Mouse (Mus musculus) neural tube, embryonic 14.5 days (tissue): ENCODE results near the gene Olfr572. TPM values are rescaled to one million over a fixed set of nuclear protein-coding genes. Genes with fewer than 3 reads are reported as not detected.

Experiments used
- ATAC-seq: fragments of 200-750 bp; cut with Nextera tagmentation; 2 replicates; pipeline ENCODE4 v1.8.0; 2017; ENCODE audit warnings: low read depth, mild to moderate bottlenecking, moderate TSS enrichment, moderate library complexity
- H3K27ac ChIP-seq: fragments of 300-500 bp; sonication (generic); 2 replicates; pipeline ENCODE4 v1.5.1; 2014; ENCODE audit warnings: low read depth, mild to moderate bottlenecking, control low read depth, low read length, moderate library complexity, mixed read lengths
- H3K27me3 ChIP-seq: fragments of 300-500 bp; sonication (generic); 2 replicates; pipeline ENCODE4 v1.6.1; 2014; ENCODE audit warnings: low read length; ENCODE audit not compliant: control insufficient read depth, insufficient read depth
- H3K36me3 ChIP-seq: fragments of 300-500 bp; sonication (generic); 2 replicates; pipeline ENCODE4 v1.6.1; 2014; ENCODE audit warnings: low read length, mixed read lengths; ENCODE audit not compliant: control insufficient read depth, insufficient read depth
- H3K4me1 ChIP-seq: fragments of 300-500 bp; sonication (generic); 2 replicates; pipeline ENCODE4 v1.6.1; 2014; ENCODE audit warnings: low read length; ENCODE audit not compliant: control insufficient read depth, insufficient read depth
- H3K4me2 ChIP-seq: fragments of 300-500 bp; sonication (generic); 2 replicates; pipeline ENCODE4 v1.6.1; 2014; ENCODE audit warnings: mild to moderate bottlenecking, low read depth, low read length, control low read depth
- H3K4me3 ChIP-seq: fragments of 300-500 bp; sonication (generic); 2 replicates; pipeline ENCODE4 v1.5.1; 2014; ENCODE audit warnings: low read depth, low read length, control low read depth, mixed read lengths
- H3K9ac ChIP-seq: fragments of 300-500 bp; sonication (generic); replicated peaks from 2 replicates; pipeline ENCODE4 v1.6.1; 2014; ENCODE audit warnings: low read depth, mild to moderate bottlenecking, control low read depth, low read length, mixed read lengths
- H3K9me3 ChIP-seq: fragments of 300-500 bp; sonication (generic); 2 replicates; pipeline ENCODE4 v1.6.1; 2016; ENCODE audit warnings: low read length; ENCODE audit not compliant: control insufficient read depth
- WGBS: fragments of 180-500 bp; shearing (Covaris S2); extraction: QIAGEN DNeasy Blood & Tissue Kit; methylation state at CpG from one replicate; pipeline ENCODE4 v1.1.7; 2014; 5-methylcytosine and 5-hydroxymethylcytosine counted together
- polyA plus RNA-seq: library from polyadenylated mRNA; unstranded; fragments of >200 nt; fragmentation: Nextera tagmentation; extraction: Ambion mirVana; gene quantifications from 2 replicates; pipeline ENCODE4 v1.2.1, GENCODE M21; 2014

Olfr572 gene
- polyA plus RNA-seq: not detected in 2 replicates

- no peak for ATAC-seq
- H3K4me2 ChIP-seq: no peak within 1 kb of the TSS
- H3K36me3 ChIP-seq: no peaks in the 10 kb centered on the region
- WGBS: 74% methylated on average over 1 of the region's 1 CpGs
- no peaks in the 10 kb centered on the region for H3K4me1 ChIP-seq
- H3K27me3 ChIP-seq: no peaks in the 10 kb centered on the region
- no peak within 1 kb of the TSS for H3K4me3 ChIP-seq
- H3K27ac ChIP-seq: no peak within 1 kb of the TSS
- no peaks in the 10 kb centered on the region for H3K9me3 ChIP-seq
- no peak within 1 kb of the TSS for H3K9ac ChIP-seq
Measured at GRCm38 (mm10) chr7:102924109-102924508, at the start of gene Olfr572. TSS of gene Olfr572 (plus strand) at chr7:102924409.

- Histone ChIP-seq H3K9ac (no peak within 1 kb of the TSS), H3K36me3 (no peaks in the 10 kb centered on the region), H3K4me1 (no peaks in the 10 kb centered on the region), H3K4me3 (no peak within 1 kb of the TSS), H3K4me2 (no peak within 1 kb of the TSS), H3K27ac (no peak within 1 kb of the TSS), H3K9me3 (no peaks in the 10 kb centered on the region), H3K27me3 (no peaks in the 10 kb centered on the region)
- ATAC-seq: no peak
Measured at GRCm38 (mm10) chr7:102876822-102877221, 47.4 kb upstream of the Olfr572 start, which contains the start of gene Olfr568. TSS of gene Olfr568 (plus strand) at chr7:102877122.

- H3K27ac ChIP-seq: no peak within 1 kb of the TSS
- no peaks in the 10 kb centered on the region for H3K9me3 ChIP-seq
- no peaks in the 10 kb centered on the region for H3K36me3 ChIP-seq
- 74% methylated on average over 3 of the region's 3 CpGs for WGBS
- no peaks in the 10 kb centered on the region for H3K27me3 ChIP-seq
- no peak within 1 kb of the TSS for H3K4me2 ChIP-seq
- H3K9ac ChIP-seq: no peak within 1 kb of the TSS
- H3K4me1 ChIP-seq: no peaks in the 10 kb centered on the region
- ATAC-seq: no peak
- H3K4me3 ChIP-seq: no peak within 1 kb of the TSS
Measured at GRCm38 (mm10) chr7:102890782-102891181, 33.4 kb upstream of the Olfr572 start, which contains the start of gene Olfr569. TSS of gene Olfr569 (minus strand) at chr7:102890882.

- H3K36me3 ChIP-seq: no peaks in the 10 kb centered on the region
- ATAC-seq: no peak
- H3K9ac ChIP-seq: no peak overlapping the region
- no peaks in the 10 kb centered on the region for H3K27me3 ChIP-seq
- 39% methylated on average over 1 of the region's 1 CpGs for WGBS
- H3K27ac ChIP-seq: no peak overlapping the region
- no peaks in the 10 kb centered on the region for H3K9me3 ChIP-seq
- no peak overlapping the region for H3K4me3 ChIP-seq
- H3K4me2 ChIP-seq: no peak overlapping the region
- no peaks in the 10 kb centered on the region for H3K4me1 ChIP-seq
Measured at GRCm38 (mm10) chr7:102915261-102915660, 8.9 kb upstream of the Olfr572 start.

- no peaks in the 10 kb centered on the region for H3K9me3 ChIP-seq
- H3K4me2 ChIP-seq: no peak overlapping the region
- no peak overlapping the region for H3K9ac ChIP-seq
- no peak for ATAC-seq
- H3K4me3 ChIP-seq: no peak overlapping the region
- H3K27me3 ChIP-seq: no peaks in the 10 kb centered on the region
- H3K27ac ChIP-seq: no peak overlapping the region
- WGBS: 82% methylated on average over 5 of the region's 5 CpGs
- no peaks in the 10 kb centered on the region for H3K4me1 ChIP-seq
- no peaks in the 10 kb centered on the region for H3K36me3 ChIP-seq
Measured at GRCm38 (mm10) chr7:102916405-102916804, 7.8 kb upstream of the Olfr572 start.

- Histone ChIP-seq H3K4me2 (no peak within 1 kb of the TSS), H3K4me3 (no peak within 1 kb of the TSS), H3K9ac (no peak within 1 kb of the TSS), H3K9me3 (no peaks in the 10 kb centered on the region), H3K27me3 (no peaks in the 10 kb centered on the region), H3K4me1 (no peaks in the 10 kb centered on the region), H3K36me3 (no peaks in the 10 kb centered on the region), H3K27ac (no peak within 1 kb of the TSS)
- ATAC-seq: no peak
- WGBS: 49% methylated on average over 4 of the region's 4 CpGs
Measured at GRCm38 (mm10) chr7:102917032-102917875, 7.0 kb upstream of the Olfr572 start, which contains the start of gene Olfr571. TSS of gene Olfr571 (minus strand) at chr7:102917536.

- Histone ChIP-seq H3K27me3 (no peaks in the 10 kb centered on the region), H3K36me3 (no peaks in the 10 kb centered on the region), H3K27ac (no peak overlapping the region), H3K4me2 (no peak overlapping the region), H3K4me3 (no peak overlapping the region), H3K4me1 (no peaks in the 10 kb centered on the region), H3K9me3 (no peaks in the 10 kb centered on the region), H3K9ac (no peak overlapping the region)
- peak; percentile 79 for ATAC-seq
- WGBS: 21% methylated on average over 1 of the region's 1 CpGs
Measured at GRCm38 (mm10) chr7:102919632-102920031, 4.6 kb upstream of the Olfr572 start.

- Histone ChIP-seq H3K4me3 (no peak overlapping the region), H3K9ac (no peak overlapping the region), H3K36me3 (no peaks in the 10 kb centered on the region), H3K9me3 (no peaks in the 10 kb centered on the region), H3K4me1 (no peaks in the 10 kb centered on the region), H3K4me2 (no peak overlapping the region), H3K27me3 (no peaks in the 10 kb centered on the region), H3K27ac (no peak overlapping the region)
- ATAC-seq: no peak
- WGBS: 76% methylated on average over 3 of the region's 3 CpGs
Measured at GRCm38 (mm10) chr7:102927105-102927504, 2.9 kb downstream of the Olfr572 start.

GRCm38 (mm10) chr7:102942475-102942874 is 18.3 kb downstream of the Olfr572 start, which contains the start of gene Olfr573-ps1:
TSS of gene Olfr573-ps1 (minus strand) at chr7:102942575.
- H3K9ac ChIP-seq: no peak within 1 kb of the TSS
- WGBS: 93% methylated on average over 2 of the region's 2 CpGs
- no peaks in the 10 kb centered on the region for H3K36me3 ChIP-seq
- H3K27ac ChIP-seq: no peak within 1 kb of the TSS
- no peaks in the 10 kb centered on the region for H3K4me1 ChIP-seq
- H3K4me3 ChIP-seq: no peak within 1 kb of the TSS
- no peaks in the 10 kb centered on the region for H3K9me3 ChIP-seq
- H3K4me2 ChIP-seq: no peak within 1 kb of the TSS
- no peak for ATAC-seq
- H3K27me3 ChIP-seq: no peaks in the 10 kb centered on the region
